Mouse (Mus musculus) retina, adult 2 months (tissue): ENCODE measurements around the gene Lrp11.
A peak's percentile ranks its signal among the peaks of the same experiment; 100 is the strongest.

Source experiments
- DNase-seq: peaks from one replicate; pipeline ENCODE4 v3.0.0-alpha.2; 2012; ENCODE audit warnings: low read depth, low spot score

Gene Lrp11

DNA sequence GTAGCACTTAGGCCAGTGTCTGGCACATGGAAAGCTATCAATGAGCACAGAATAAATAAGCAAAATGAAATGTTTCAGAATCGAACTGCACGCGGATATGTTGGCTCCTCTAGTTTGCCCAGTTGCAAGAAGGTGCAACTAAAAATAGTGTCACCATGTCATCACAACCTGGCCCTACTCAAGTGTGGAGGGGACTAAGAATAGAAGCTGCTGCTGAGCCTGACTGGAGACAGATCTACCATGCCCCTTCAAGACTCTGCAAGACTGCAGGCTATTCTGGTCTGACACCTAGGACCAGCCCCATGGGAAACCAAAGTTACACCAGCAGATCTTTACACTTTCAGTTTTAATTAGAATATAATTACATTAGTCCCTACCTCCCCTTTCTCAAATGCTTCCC is 32.8 kb downstream of the Lrp11 start:
- no peak for DNase-seq

DNA sequence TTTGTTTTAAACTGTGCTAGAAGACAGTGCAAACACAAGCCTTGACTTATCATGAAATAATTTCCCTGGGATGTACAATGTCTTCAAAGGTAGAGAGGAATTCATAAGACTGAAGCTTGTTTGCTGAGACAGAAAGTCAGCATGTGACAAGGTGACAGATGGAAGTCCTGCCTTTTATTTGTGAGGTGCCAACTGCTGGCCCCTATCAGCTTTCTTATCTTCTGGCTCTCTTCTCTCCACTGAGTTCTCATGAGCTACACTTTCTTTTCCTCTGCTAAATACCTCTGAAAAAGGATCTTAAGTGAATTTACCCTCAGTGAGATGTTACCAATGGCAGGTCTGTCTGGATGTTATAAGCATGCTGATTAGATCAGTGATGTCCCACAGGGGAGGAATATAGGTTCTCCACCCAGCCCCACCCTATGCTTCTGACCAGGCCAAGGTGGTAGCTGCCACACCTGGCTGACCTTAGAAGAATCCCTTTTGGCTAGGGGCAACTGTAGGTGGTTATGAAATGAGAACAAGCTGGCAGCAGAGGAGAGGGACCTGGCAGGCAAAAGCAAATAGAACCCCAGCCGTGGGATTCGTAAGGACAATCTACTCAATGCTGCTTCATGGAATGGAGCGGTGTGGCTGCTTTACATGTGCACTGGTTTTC is 34.4 kb downstream of the Lrp11 start:
- DNase-seq: no peak

DNA sequence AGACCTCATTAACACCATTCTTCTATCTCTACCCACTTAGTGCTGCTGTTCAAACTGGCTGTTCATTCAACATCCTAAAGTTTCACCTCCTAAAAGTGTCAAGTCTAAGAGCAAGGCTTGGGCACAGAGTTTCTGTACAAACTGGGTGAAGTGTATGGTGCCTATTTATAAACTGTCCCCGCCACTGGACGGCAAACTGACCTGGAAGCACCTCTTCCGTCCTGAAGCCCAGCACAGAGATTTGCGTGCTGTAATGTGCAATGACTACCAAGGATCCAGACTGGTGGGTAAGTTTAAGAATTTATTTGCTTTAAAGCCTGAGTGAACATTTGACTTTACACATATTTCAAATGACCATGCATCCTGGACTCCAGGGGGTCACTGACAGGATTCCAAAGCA is 39.5 kb downstream of the Lrp11 start:
- DNase-seq: no peak

DNA sequence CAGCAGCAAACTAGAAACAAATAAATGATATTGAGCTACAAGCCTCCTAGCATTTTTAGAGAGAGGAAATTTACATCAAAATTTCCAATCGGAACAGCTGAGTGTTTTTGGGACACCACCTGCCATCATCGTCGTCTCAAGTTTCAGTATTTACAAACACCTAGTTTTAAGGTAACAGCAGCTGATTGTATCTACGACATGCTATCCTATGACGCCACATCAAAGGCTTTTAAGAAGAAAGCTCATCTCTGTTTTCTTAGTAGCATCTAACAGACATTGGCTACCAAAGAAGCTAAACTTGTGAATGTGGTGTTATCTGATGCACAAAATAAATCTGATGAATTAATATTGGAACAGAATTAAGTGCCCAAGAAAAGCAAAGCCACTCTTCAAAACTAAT is 40.7 kb downstream of the Lrp11 start:
- DNase-seq: no peak

DNA sequence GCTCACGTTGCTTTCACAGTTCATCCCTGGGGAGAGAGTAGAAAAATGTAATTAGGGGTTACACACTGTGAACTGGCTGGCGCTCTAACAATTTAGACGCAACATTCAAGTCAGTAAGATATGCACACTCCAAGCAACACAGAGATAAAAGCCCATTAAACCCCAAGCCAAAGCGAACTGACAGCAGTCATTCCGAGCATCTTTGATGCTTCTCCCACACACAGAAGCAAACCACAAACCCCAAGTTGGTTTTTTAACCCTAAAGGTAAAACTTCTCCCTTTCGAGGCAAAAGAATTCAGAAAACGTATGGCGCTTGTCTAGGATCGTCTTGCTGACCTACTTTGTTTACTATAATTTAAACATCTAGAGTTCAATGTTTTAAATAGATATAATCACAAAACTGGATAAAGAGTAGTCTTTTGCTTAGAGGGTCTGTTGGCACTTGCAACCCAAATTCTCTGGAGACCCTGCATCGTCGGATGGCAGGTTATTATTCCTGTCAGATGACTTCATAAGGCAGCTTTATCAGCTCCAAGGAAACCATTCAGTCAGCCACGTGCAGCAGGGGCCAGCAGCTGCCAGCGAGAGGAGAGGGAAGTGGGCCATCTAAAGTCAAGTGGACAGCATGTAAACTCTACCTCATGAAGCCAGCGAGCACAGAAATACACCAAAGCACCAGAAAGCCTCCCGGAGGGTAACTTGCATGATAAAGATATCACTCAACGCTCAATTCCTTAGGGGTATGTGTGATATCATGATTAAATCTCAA is 41.5 kb downstream of the Lrp11 start:
- DNase-seq: no peak

DNA sequence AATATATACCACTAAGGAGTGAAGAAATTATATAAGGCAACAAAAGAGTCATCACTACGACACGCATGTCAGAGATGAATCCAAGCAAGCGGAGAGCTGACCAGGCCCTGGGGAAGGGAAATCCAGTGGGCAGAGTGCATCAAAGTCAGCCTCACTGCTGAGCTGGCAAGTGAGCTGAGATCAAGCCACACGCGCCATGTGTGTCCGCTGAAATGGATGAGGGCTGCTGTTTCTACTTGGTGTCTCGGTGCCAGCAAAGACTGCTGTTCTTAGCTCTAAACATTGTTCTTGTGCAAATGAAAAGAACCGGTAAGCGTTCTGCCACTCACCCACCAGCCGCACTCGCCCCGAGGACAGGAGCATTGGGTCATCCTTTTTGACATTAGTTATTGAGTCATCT is 50.8 kb downstream of the Lrp11 start:
- no peak for DNase-seq

DNA sequence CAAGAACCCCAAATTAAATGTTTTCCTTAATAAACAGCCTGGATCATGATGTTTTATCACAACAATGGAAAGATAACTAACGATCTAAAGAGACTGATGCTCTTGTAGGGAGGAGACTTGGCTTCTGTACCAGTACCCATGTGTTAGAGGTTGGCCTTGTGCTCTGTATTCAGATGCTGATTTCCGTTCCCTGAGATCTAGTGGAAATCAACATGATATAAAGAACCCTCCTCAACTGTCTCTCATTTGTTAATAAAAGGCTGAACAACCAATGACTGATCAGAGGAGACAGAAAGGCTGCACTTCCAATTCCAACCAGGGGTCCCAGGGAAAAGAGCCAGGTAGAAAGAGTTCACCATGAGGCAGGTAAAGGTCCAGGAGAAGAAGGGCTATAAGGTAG is 56.3 kb downstream of the Lrp11 start:
- no peak for DNase-seq

DNA sequence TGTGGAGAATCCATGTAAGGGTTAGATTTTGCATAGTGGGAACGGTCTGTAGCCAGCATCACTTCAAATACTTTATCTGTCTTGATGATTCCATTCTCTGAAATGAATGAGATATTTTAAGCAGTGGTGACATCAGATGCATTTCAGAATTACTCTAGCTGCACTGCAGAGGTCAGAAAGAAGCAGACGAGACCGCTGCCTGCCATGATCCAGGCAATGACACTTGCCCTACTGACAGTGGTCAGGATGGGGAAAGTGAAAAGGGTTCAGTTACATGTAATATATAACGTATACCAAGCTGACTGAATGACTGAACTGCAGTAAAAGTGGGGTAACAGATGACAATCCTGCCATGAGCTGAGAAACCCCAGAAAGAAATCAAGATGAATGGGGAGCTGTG is 59.5 kb downstream of the Lrp11 start:
- no peak for DNase-seq

DNA sequence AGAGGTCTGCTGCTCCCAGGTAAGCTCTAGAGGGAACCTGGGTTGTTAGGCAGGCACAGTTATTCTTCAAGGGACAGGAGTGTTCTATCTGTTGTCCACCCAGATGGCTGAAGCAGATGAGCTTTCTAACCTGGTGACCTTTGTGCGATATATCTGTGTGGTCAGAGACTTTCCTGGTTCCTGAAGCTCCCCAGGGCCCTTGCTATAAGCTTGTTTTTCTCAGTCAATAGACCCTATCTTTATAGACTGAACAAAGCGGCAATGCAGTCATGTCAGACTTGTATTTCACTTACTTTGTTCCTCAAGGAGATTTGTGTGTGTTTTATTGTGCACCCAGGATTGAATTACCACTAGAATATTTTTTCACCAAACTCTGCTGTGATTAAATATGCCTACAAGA is 61.5 kb downstream of the Lrp11 start:
- DNase-seq: no peak

DNA sequence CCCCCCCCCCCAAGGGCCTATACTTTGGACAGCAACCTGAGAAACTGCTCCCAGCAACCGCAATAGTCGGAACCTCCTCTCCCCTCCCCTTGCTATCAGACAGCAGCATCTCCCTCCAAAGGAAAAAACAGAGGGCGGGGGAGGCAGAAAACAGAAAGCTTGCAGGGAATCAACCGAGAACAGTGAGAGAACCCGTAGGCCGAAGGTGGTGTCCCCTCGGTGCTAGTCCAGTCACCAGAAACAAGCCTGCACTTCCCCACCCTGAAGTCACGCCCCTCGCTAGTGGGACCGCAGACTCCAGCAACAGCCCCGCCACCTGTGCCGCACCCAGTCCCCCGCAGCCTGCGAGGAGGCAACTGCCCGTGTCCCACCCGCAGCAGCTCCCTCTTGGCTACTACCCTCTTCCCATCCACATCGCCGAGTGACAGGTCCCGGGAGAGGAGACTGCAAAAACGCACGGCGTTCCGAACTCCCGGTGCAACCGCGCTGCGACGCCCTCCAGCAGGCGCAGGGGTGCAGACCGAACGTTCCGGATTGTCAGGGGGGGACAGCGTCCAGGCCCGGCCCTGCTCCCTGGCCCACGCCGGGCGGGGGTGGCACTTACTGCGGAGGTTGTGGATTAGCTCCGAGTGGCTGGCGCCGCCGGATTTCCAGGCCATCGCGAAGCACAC is 73.0 kb downstream of the Lrp11 start:
- no peak for DNase-seq

DNA sequence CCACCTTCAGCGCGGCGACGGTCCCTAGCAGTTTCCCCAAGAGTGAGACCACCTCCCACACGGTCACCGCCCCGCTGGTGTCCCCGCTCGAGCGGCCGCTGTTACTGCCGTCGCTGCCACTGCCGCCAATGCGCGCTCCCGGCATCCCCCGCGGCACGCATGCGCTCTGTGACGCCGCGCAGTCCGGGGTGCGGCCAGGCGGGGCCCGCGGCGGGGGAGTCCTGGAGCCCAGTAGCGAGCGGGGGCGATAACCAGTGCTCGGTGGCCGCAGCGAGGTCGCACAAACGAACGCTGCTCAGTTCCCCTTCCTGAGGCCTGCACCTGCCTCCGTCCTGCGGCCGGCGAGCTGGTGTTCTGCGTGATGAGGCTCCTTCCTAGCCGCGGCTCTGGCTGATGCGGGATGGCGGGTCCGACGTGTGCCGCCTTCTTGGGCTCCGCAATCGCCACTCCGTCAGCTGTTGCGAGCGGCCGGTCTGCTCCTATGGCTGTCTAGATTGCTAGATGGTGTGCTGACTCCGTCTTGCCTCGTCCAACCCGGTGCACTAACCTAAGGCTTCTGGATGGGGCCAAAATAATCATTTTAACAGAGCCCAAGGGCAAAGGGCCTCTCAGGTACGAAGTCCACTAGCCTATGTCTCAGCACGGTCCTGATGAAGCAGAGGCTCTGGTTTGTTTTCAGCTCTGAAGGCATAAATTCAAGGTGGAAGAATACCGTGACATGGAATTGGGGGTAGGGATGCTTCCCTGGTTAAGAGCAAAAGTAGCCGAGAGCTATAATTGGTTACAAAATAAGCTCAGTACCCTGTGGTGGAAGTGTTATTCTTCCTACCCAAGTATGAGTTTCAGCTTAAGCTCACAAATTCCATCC is 73.8 kb downstream of the Lrp11 start:
- DNase-seq: peak; percentile 74

DNA sequence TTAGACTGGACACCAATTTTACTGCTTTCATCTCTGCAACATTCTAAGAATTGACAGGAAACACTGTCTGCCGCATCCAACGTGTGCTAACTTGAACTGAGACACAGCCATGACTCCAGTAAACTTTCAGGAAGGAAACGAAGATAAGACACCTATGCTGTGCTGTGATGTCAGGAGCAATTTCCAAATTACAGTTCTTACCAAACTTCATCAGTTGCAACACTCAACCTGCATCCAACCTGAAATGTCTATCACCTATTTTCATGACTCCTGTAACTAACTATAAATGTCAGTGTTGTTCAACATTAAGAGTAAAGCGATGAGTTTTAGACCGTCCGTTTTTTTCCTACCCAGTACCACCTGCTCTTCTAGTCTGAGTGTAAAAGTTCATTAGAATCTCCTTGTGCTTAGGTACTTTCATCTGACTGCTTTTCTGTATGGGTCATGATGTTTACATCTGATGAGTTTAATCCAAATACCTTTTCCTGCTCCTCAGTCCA is 74.5 kb downstream of the Lrp11 start:
- DNase-seq: no peak

DNA sequence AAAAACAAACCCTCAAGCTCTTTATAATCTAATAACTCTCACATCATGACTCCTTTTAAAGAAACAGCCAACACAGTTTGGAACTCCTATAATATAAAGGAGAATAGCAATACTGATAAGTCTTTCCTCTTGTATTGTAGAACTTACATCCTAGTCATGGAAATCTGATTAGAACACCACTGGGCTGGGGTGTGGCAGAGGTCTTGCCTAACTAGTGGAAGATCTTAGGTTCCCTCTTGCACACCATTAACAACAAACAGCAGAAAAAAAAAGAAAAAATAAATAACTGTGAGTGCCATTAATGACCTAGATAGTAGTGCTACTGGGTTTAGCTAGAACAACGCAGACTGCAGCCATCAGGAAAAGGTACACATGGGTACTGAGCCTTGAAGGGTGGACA is 75.3 kb downstream of the Lrp11 start:
- DNase-seq: no peak

DNA sequence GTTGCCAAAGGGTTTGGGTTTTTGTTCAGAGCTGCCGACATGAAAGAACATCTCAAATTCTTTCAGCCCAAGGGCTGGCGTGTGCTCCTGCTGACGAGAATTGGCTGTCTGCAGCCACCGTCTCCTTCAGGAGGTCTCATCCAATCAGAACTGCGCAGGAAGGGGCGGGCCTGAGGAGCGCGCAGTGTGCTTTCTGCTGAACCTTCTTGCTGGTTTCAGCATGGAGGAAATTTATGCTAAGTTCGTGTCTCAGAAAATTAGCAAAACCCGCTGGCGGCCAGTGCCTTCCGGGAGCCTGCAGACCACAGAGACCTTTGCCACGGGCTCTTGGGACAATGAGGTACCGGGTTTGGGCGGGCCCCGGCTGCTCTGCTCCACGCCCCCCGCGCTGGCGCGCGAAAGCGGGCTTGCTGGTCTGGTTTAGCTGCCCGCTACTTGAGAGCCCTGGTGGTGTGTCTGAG is 77.8 kb downstream of the Lrp11 start, which contains the start of gene Nup43:
Gene Nup43 (plus strand): TSS at position 162 of the 461 bp plus-strand sequence.
- peak; percentile 86 for DNase-seq

DNA sequence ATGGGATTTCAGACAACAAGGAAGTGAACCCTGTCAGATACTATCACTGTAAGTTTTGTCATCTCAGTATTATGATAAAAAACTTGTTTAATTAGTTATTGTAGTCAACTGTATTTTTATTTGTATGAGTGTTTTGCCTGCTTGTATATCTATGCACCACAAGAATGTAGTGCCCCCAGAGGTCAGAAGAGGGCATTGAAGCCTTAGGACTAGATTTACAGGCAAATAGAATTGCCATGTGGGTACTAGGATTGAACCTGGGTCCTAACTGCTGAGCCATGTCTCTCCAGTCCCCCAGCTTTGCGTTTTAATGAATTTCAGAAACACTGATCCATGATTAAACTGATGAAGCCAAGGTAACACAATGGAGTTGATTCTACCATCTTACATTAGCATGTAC is 84.1 kb downstream of the Lrp11 start:
- no peak for DNase-seq
